Mouse (Mus musculus): ENCODE measurements around the gene Gm11567.
"Not testable (repeated sequence)": the region's sequence is repeated elsewhere in the genome, so short reads cannot be mapped to it uniquely, and the experiment has no call there.

Gm11567 gene

DNA sequence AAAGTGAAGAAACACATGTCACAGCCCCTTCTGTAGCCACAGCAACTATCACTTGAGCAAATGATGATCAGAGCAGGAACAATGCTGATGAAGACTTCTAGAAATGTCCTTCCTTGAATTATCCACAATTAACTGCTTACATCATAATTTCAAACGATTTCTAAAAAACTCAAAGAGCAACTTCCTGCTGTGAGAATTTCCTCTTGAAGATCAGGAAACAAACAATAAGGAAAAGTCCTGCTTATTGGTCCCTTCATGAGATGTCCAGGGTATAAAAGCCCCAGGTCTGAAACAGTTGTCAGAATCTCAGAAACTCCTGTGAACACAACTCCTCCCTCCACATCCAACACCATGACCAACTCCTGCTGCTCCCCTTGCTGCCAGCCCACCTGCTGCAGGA lies at the start of gene Gm11567:
Gene Gm11567, plus strand, starts transcription at position 301 of the 400 bp plus-strand sequence.
- not testable (repeated sequence) for DNase-seq

DNA sequence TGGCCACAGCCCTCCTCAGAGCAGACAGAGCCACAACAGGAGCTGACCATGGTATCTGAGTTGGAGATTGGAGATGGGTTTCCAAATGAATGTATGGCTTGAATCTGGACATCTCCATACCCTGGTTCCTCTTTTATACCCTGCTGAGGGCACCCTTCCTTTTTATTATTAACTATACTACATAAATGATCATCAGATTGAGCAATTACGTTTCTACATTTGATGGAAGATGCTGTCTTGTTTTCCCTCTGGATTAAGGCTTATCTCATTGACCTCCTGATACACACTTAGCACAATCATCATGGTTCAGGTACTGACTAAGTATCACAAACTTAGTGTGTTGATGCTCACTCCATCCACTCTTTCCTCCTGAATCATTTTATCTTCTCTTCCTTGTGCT lies 41.0 kb upstream of the Gm11567 start, which contains the start of gene 2300003K06Rik:
Gene 2300003K06Rik, minus strand, starts transcription at position 101 of the 400 bp plus-strand sequence.
- DNase-seq, result no peak

DNA sequence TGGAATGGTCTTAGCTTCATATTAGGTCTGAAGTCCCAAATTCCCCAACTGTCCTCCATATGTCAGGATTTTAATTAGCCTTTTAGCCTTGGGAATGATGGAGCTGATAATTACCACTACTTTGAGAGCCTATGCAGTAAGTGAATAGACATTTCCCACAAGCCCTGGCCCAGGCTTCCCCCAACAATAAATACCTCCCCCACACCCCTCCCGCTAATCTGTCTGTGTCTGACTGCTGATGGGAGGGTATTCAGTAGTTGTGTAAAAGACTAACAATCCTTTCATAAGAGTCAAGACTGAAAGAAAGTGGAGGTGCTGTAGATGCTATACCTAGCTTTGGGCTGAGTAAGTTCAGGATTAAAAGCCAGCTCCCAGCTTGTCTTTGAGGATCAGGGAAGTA lies 36.8 kb upstream of the Gm11567 start:
- no peak for DNase-seq

DNA sequence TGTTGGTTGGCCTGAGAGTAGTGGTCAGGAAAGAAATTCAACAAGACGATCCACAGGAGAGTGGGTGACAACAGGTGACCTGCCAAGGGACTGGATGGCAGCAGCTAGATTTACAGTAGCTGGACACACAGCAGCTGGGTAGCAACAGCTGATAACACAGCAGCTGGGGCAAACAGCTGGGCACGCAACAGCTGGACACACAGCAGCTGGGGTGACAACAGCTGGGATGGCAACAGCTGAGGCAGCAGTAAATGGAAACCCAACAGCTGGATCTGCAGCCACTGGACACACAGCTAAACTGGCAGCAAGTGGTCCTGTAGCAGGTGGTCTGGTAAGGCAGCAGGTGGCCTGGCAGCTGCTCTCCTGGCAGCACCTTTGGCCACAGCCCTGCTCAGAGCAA lies 32.2 kb upstream of the Gm11567 start:
- DNase-seq, result no peak

DNA sequence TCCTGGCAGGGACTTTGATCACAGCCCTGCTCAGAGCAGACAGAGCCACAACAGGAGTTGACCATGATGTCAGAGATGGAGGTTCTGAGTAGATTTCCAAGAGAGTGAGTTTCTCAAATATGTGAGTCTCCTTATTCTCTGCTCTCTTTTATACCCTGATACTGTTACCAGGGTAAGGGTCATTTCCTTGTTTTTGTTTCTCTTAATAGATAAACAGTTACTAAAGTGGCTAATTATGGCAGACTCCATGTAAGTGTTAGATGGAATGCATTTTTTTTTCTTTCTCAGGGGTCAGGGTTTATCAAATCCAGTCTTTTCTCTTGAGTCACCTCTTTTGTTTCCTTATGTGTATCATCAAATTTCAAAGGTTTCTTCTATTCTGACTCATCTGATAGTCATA lies 27.5 kb upstream of the Gm11567 start, which contains the start of gene Krtap4-16:
Gene Krtap4-16, minus strand, starts transcription at position 101 of the 400 bp plus-strand sequence.
- DNase-seq, result no peak

DNA sequence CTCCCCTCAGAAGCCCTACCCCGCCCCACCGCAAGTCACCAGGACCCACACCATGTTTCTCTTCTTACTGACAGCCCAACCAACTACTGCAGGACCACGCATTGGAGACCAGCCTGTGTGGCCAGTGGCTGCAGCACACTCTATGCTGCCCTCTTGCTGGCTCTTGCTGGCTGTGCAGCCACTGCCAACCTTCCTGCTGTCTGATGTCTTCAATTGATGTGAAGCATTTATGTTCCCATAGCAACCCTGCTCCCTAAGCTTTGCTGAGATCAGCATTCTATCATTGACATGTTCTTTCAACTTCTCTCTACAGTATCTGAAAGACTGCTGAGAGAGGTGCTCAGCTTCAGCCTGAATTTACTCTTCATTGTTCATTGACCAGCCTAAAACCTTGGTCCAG lies 24.9 kb upstream of the Gm11567 start:
- no peak for DNase-seq

DNA sequence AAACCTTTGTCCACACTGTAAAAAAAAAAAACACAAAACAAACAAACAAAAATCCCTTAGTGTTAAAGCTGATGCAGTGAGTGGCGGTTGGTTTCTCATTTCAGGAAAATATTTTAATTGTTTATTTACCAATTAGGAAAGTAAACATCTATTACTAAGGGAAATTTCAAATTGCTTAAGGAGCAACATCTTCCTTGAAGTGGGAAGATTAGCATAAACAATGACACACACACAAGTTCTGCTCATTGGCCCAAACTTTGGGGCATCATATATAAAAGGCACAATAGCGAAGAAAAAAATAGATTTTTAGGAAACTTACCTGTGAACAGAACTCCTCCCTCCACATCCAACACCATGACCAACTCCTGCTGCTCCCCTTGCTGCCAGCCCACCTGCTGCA lies 21.4 kb upstream of the Gm11567 start, which contains the start of gene Gm11568:
Gene Gm11568, plus strand, starts transcription at position 301 of the 400 bp plus-strand sequence.
- no peak for DNase-seq

DNA sequence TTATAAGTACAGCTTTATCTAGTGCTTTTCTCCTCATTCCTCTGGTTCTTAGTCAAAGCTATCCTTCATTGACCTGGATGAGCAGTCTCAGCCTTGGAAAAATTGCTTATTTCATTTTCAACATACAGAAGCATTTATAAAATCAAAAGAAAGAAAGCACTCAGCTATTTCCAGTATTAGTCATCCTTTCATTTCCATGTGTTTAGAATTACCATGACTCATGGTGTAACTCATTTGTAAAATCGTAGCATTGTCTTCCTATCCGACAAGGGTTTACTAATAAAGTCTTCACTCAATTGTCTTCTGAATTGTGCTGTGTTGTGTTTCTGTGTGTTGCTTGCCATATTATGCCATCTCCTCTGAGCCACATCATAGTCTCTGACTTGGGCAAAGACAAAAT lies 20.2 kb upstream of the Gm11567 start:
- no peak for DNase-seq

DNA sequence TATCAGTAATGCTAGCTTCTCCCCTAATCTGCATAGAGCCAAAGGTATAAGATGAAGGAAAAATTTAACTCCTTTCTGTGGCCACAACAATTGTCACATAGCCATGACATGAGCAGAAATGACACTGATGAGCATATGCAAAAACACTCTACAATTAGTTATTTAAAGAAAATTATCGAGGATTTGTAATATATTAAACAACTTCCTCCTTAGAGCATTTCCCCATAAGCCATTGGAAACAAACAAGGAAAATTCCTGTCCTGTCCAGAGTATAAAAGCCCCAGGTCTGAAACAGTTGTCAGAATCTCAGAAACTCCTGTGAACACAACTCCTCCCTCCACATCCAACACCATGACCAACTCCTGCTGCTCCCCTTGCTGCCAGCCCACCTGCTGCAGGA lies 14.8 kb upstream of the Gm11567 start, which contains the start of gene Gm11559:
Gene Gm11559, plus strand, starts transcription at position 301 of the 400 bp plus-strand sequence.
- not testable (repeated sequence) for DNase-seq

DNA sequence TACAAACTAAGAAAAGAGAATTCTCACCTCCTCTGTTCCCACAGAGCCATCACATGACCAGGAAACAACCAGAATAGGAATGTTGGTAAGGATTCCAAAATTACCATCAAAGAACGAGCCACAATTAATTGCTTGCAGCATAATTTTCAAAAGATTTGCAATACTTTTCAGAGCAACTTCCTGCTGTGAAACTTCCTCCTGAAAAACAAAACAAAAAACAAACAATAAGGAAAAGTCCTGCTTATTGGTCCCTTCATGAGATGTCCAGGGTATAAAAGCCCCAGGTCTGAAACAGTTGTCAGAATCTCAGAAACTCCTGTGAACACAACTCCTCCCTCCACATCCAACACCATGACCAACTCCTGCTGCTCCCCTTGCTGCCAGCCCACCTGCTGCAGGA lies 5.9 kb upstream of the Gm11567 start, which contains the start of gene Krtap9-1:
Gene Krtap9-1, plus strand, starts transcription at position 301 of the 400 bp plus-strand sequence.
- DNase-seq, result not testable (repeated sequence)

DNA sequence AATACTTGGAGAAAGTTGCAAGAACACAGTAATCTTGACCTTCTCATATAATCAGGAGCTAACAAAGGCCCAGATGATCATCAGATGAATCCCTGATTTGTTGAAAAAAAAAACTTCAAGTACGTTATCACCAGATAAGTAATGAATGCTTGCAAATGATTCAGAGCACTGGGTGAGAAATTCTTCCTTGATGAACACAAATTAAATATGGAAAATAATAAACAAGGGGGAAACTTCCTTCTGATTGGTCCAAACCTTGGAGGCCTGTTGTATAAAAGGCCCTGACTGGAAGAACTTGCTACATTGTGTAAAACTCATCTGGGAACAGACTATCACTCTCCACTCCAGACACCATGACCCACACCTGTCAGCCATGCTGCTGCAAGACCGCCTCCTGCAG lies 28.6 kb downstream of the Gm11567 start, which contains the start of gene Krtap31-1:
Gene Krtap31-1, plus strand, starts transcription at position 301 of the 400 bp plus-strand sequence.
- no peak for DNase-seq

DNA sequence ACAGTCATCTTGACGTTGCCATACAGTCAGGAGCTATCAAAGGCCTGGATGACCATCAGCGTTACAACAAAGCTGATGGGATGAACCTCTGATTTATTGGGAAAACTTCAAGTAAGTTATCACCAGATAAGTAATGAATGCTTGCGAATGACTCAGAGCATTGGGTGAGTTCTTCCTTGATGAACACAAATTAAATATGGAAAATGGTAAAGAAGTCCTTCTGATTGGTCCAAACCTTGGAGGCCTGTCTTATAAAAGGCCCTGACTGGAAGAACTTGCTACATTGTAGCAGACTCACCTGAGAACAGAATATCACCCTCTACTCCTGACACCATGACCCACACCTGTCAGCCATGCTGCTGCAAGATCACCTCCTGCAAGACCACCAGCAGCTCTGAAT lies 35.5 kb downstream of the Gm11567 start, which contains the start of gene Gm11565:
Gene Gm11565, plus strand, starts transcription at position 301 of the 400 bp plus-strand sequence.
- no peak for DNase-seq

Data from cerebellum, adult 18-20 months (tissue).